In the genomic region with DNA sequence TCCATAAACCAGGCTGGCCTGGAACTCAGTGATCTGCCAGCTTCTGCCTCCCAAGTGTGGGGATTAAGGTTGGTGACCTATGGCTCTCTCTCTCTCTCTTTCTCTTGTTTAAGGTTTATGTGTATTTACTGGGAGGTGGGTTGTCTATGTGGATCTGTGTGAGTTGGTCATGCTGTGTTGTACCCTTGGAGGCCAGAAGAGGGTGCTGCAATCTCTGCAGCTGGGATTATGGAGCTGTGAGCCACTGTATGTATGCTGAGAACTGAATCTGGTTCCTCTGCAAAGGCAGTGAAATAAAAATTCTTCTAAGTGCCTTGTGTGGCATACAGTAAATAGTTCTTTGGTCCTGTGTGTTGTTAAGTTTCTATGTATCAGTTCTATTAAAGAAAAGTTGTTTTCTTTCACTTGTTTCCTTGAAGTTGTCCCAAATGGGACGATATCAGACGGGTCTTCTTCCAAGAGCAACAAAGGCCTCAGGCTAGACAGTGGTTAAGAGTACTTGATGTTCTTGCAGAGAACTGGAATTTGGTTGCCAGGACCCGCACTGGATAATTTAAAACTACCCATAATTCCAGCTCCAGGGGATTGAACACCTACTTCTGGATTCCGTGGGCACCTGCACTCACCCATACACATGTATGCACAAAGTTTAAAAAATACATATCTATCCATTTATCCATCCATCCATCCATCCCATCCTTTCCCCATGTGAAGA, we compare ENCODE assay signal across 11 mouse cellular contexts. TPM values are rescaled to one million over a fixed set of nuclear protein-coding genes. Genes with fewer than 3 reads are reported as not detected.
A peak's percentile ranks its signal among the peaks of the same experiment; 100 is the strongest.
DNase-seq lines count a peak whose midpoint lies in the region; ATAC-seq and TF ChIP-seq lines count a peak whose summit lies in the region.
"Had no signal": no experiment of that assay in that cellular context is flagged by ENCODE, and none has a peak within 500 bp of the region (broad histone marks: within the 10 kb centered on the region; RNA-seq: fewer than 3 reads in every experiment).

No protein-coding gene starts in this region.

- no peak for ATAC-seq in heart, postnatal 0 days (ENCODE audit: insufficient read depth, low read depth)
- ATAC-seq in liver, embryonic 13.5 days (ENCODE audit: low read depth): peak; percentile 50; the same call in 1 of the 2 replicates
- no peak; the same call in 1 of the 2 replicates for ATAC-seq in monocyte, adult 5-6 weeks (replicated peaks; ENCODE audit: insufficient number of reproducible peaks, low FRiP score, low TSS enrichment, poor library complexity, severe bottlenecking)
- ATAC-seq: midbrain, embryonic 16.5 days had no signal

- H3K27me3 ChIP-seq in heart, postnatal 0 days (ENCODE audit: control insufficient read depth, insufficient read depth, low read length): no peaks in the 10 kb centered on the region
- no peaks in the 10 kb centered on the region for H3K27me3 ChIP-seq in MEL (ENCODE audit: control insufficient read depth in 1 of 2, insufficient read depth in 2 of 2, low read length in 2 of 2)
- no peaks in the 10 kb centered on the region for H3K27me3 ChIP-seq in liver, embryonic 13.5 days
- H3K27me3 ChIP-seq in limb, embryonic 10.5 days (ENCODE audit: low read depth, poor library complexity, severe bottlenecking): no peaks in the 10 kb centered on the region

- DNase-seq in heart, postnatal 0 days (ENCODE audit: low spot score): no peak
- no peak for DNase-seq in heart, adult 18-20 months
- DNase-seq in 416B (ENCODE audit: low read depth) (peak; percentile 59), MEL (ENCODE audit: low read depth, low spot score) (peak; percentile 82)
- DNase-seq in liver, embryonic 13.5 days: peak; percentile 15
- DNase-seq in limb, embryonic 10.5 days (ENCODE audit: low spot score): no peak
- DNase-seq in adrenal gland, postnatal 14 days: no peak
- DNase-seq: cerebellum, adult 9-11 months; right cerebral cortex, postnatal 4 days had no signal

- H3K36me3 ChIP-seq in heart, postnatal 0 days (replicated peaks; ENCODE audit: control insufficient read depth, insufficient read depth, low read length): no peaks in the 10 kb centered on the region
- H3K36me3 ChIP-seq in MEL (ENCODE audit: control insufficient read depth in 1 of 2, insufficient read depth in 2 of 2, low read length in 2 of 2): 0 out of 4 replicates have a peak, but pooled peaks cover 0 to 3% of the 10 kb centered on the region in 2 experiments
- no peaks in the 10 kb centered on the region for H3K36me3 ChIP-seq in liver, embryonic 13.5 days
- H3K36me3 ChIP-seq in limb, embryonic 10.5 days: no peaks in the 10 kb centered on the region

- H3K9ac ChIP-seq in heart, postnatal 0 days (replicated peaks; ENCODE audit: low read depth, low read length): no peak overlapping the region
- H3K9ac ChIP-seq in MEL (ENCODE audit: control insufficient read depth, low read depth, low read length, poor library complexity, severe bottlenecking): no peak overlapping the region
- no peak overlapping the region for H3K9ac ChIP-seq in liver, embryonic 13.5 days

- TF ChIP-seq RAD21 in MEL (IDR thresholded peaks at IDR 0.05; ENCODE audit: low read depth, low read length): peak; percentile 93

- no peaks in the 10 kb centered on the region for H3K4me1 ChIP-seq in heart, postnatal 0 days (ENCODE audit: control insufficient read depth, insufficient read depth)
- H3K4me1 ChIP-seq in MEL (ENCODE audit: control insufficient read depth in 1 of 2, insufficient read depth in 2 of 2, low read length in 2 of 2): peaks cover 0 to 3% of the 10 kb centered on the region in 2 experiments; a peak in 1 of 4 replicates
- peaks cover 6% of the 10 kb centered on the region; the same call in 1 of the 2 replicates for H3K4me1 ChIP-seq in liver, embryonic 13.5 days (replicated peaks)
- no peaks in the 10 kb centered on the region for H3K4me1 ChIP-seq in limb, embryonic 10.5 days

- H3K9me3 ChIP-seq in heart, postnatal 0 days (replicated peaks; ENCODE audit: control insufficient read depth, low read length): 0 out of 2 replicates have a peak, but pooled peaks cover 3% of the 10 kb centered on the region
- H3K9me3 ChIP-seq in MEL (replicated peaks; ENCODE audit: insufficient read depth, low read length): no peaks in the 10 kb centered on the region
- H3K9me3 ChIP-seq in liver, embryonic 13.5 days (replicated peaks): no peaks in the 10 kb centered on the region
- no peaks in the 10 kb centered on the region for H3K9me3 ChIP-seq in limb, embryonic 10.5 days (replicated peaks)

- H3K79me2 ChIP-seq in MEL (ENCODE audit: control insufficient read depth, insufficient read depth, low read length, poor library complexity): no peaks in the 10 kb centered on the region

- peak; percentile 31 for TF ChIP-seq CTCF in heart, postnatal 0 days (IDR thresholded peaks at IDR 0.05; ENCODE audit: low read depth)
- peak; percentile 86 to 94 (median 87) for TF ChIP-seq CTCF in MEL (IDR thresholded peaks at IDR 0.05 in 2 of 3, conservative IDR thresholded peaks at IDR 0.05 in 1 of 3; ENCODE audit: control insufficient read depth in 1 of 3, insufficient read depth in 1 of 3, low read depth in 2 of 3, low read length in 3 of 3, poor library complexity in 1 of 3, severe bottlenecking in 1 of 3)

- TF ChIP-seq POLR2A in MEL (IDR thresholded peaks at IDR 0.05; ENCODE audit: control insufficient read depth in 1 of 2, insufficient read depth in 1 of 2, low read depth in 1 of 2, low read length in 2 of 2, poor library complexity in 1 of 2): no peak

- no peak overlapping the region for H3K4me3 ChIP-seq in heart, postnatal 0 days (ENCODE audit: low read depth, low read length)
- H3K4me3 ChIP-seq in MEL (ENCODE audit: control insufficient read depth in 1 of 2, insufficient read depth in 1 of 2, low read depth in 2 of 2, low read length in 2 of 2): no peak overlapping the region
- H3K4me3 ChIP-seq in liver, embryonic 13.5 days (replicated peaks): no peak overlapping the region
- no peak overlapping the region for H3K4me3 ChIP-seq in limb, embryonic 10.5 days

- no peak overlapping the region for H3K27ac ChIP-seq in heart, postnatal 0 days (ENCODE audit: low read depth)
- no peak overlapping the region for H3K27ac ChIP-seq in MEL (ENCODE audit: control insufficient read depth, low read depth, low read length)
- no peak overlapping the region for H3K27ac ChIP-seq in liver, embryonic 13.5 days
- H3K27ac ChIP-seq in limb, embryonic 10.5 days: no peak overlapping the region

- WGBS in heart, postnatal 0 days: 85% methylated on average over 4 of the region's 4 CpGs
- 70% methylated on average over 4 of the region's 4 CpGs for whole genome bisulfite sequencing in liver, embryonic 13.5 days (ENCODE audit: insufficient replicate concordance)
- 84% methylated on average over 4 of the region's 4 CpGs for WGBS in limb, embryonic 10.5 days

- no peak overlapping the region for H3K4me2 ChIP-seq in heart, postnatal 0 days (ENCODE audit: low read depth, low read length)
- no peak overlapping the region for H3K4me2 ChIP-seq in liver, embryonic 13.5 days

- no peak for TF ChIP-seq EP300 in heart, postnatal 0 days (IDR thresholded peaks at IDR 0.05; ENCODE audit: low read depth)
- no peak for TF ChIP-seq EP300 in MEL (IDR thresholded peaks at IDR 0.05; ENCODE audit: low read depth in 1 of 2, low read length in 2 of 2)

RNA-seq across cellular contexts. Expression of a gene that starts 6.4 kb away (rescaled TPM):
- 0.34 and 11.4 TPM in 2 replicates for total RNA-seq in heart, postnatal 0 days (2014; rRNA removed; ENCODE audit: low replicate concordance)
- 1.3 and 1.9 TPM in 2 replicates for polyA plus RNA-seq in heart, postnatal 0 days (2015; fragmentation: Nextera tagmentation; extraction: Ambion mirVana)
- total RNA-seq in heart, adult 18-20 months (2021): 1 to 10 TPM; 1.3 to 2.6 TPM
- total RNA-seq in MEL (2012; rRNA removed): 0.27 and 0.65 TPM in 2 replicates
- polyA plus RNA-seq in MEL (2012; ENCODE audit: insufficient read depth in 1 of 2, insufficient read length in 2 of 2, low read depth in 1 of 2, low replicate concordance in 2 of 2, missing spikeins in 1 of 2): 1 to 10 TPM in 1 of 2 experiments, not detected in 1; 1.0 TPM
- polyA plus RNA-seq in liver, embryonic 13.5 days (2015; fragmentation: Nextera tagmentation; extraction: Ambion mirVana): 0.51 and 1.6 TPM in 2 replicates
- 0.78 and 1.6 TPM in 2 replicates for polyA plus RNA-seq in limb, embryonic 10.5 days (2016; fragmentation: Nextera tagmentation; extraction: Ambion mirVana)
- 1.2 to 4.5 TPM (median 1.8 TPM) in 3 replicates for total RNA-seq in monocyte, adult 5-6 weeks (2017)
- total RNA-seq in adrenal gland, postnatal 14 days (2021): 40.7 and 45.5 TPM in 2 replicates

RNA-seq across cellular contexts. Expression of a gene that starts 23.4 kb away (rescaled TPM):
- total RNA-seq in heart, postnatal 0 days (2014; rRNA removed; ENCODE audit: low replicate concordance): 135 and 153 TPM in 2 replicates
- polyA plus RNA-seq in heart, postnatal 0 days (2015; fragmentation: Nextera tagmentation; extraction: Ambion mirVana): 154 and 160 TPM in 2 replicates
- 100 to 1,000 TPM; 136 to 137 TPM for total RNA-seq in heart, adult 18-20 months (2021)
- 552 and 588 TPM in 2 replicates for total RNA-seq in MEL (2012; rRNA removed)
- 100 to 1,000 TPM; 387 to 567 TPM for polyA plus RNA-seq in MEL (2012; ENCODE audit: insufficient read depth in 1 of 2, insufficient read length in 2 of 2, low read depth in 1 of 2, low replicate concordance in 2 of 2, missing spikeins in 1 of 2)
- 206 and 239 TPM in 2 replicates for polyA plus RNA-seq in liver, embryonic 13.5 days (2015; fragmentation: Nextera tagmentation; extraction: Ambion mirVana)
- polyA plus RNA-seq in limb, embryonic 10.5 days (2016; fragmentation: Nextera tagmentation; extraction: Ambion mirVana): 402 and 453 TPM in 2 replicates
- 162 to 183 TPM (median 162 TPM) in 3 replicates for total RNA-seq in monocyte, adult 5-6 weeks (2017)
- total RNA-seq in adrenal gland, postnatal 14 days (2021): 210 and 212 TPM in 2 replicates

RNA-seq across cellular contexts. Expression of a gene that starts 31.6 kb away (rescaled TPM):
- total RNA-seq in heart, postnatal 0 days (2014; rRNA removed; ENCODE audit: low replicate concordance): 28.8 and 43.5 TPM in 2 replicates
- 376 TPM in 2 replicates for polyA plus RNA-seq in heart, postnatal 0 days (2015; fragmentation: Nextera tagmentation; extraction: Ambion mirVana)
- 100 to 1,000 TPM; 154 to 162 TPM for total RNA-seq in heart, adult 18-20 months (2021)
- 113 and 128 TPM in 2 replicates for total RNA-seq in MEL (2012; rRNA removed)
- polyA plus RNA-seq in MEL (2012; ENCODE audit: insufficient read depth in 1 of 2, insufficient read length in 2 of 2, low read depth in 1 of 2, low replicate concordance in 2 of 2, missing spikeins in 1 of 2): 100 to 1,000 TPM in 1 of 2 experiments, not detected in 1; 102 TPM
- 209 and 224 TPM in 2 replicates for polyA plus RNA-seq in liver, embryonic 13.5 days (2015; fragmentation: Nextera tagmentation; extraction: Ambion mirVana)
- 376 and 399 TPM in 2 replicates for polyA plus RNA-seq in limb, embryonic 10.5 days (2016; fragmentation: Nextera tagmentation; extraction: Ambion mirVana)
- total RNA-seq in monocyte, adult 5-6 weeks (2017): 42.8 to 84.2 TPM (median 45.9 TPM) in 3 replicates
- 102 and 105 TPM in 2 replicates for total RNA-seq in adrenal gland, postnatal 14 days (2021)

RNA-seq across cellular contexts. Expression of a gene that starts 31.8 kb away (rescaled TPM):
- not detected in 2 replicates for total RNA-seq in heart, postnatal 0 days (2014; rRNA removed; ENCODE audit: low replicate concordance)
- 6.8 and 8.0 TPM in 2 replicates for polyA plus RNA-seq in heart, postnatal 0 days (2015; fragmentation: Nextera tagmentation; extraction: Ambion mirVana)
- total RNA-seq in heart, adult 18-20 months (2021): 1 to 10 TPM; 4.7 to 5.3 TPM
- 11.8 and 15.0 TPM in 2 replicates for total RNA-seq in MEL (2012; rRNA removed)
- polyA plus RNA-seq in MEL (2012; ENCODE audit: insufficient read depth in 1 of 2, insufficient read length in 2 of 2, low read depth in 1 of 2, low replicate concordance in 2 of 2, missing spikeins in 1 of 2): 1 to 10 TPM in 1 of 2 experiments, not detected in 1; 8.6 TPM
- polyA plus RNA-seq in liver, embryonic 13.5 days (2015; fragmentation: Nextera tagmentation; extraction: Ambion mirVana): 6.8 and 9.0 TPM in 2 replicates
- 4.1 and 5.2 TPM in 2 replicates for polyA plus RNA-seq in limb, embryonic 10.5 days (2016; fragmentation: Nextera tagmentation; extraction: Ambion mirVana)
- total RNA-seq in monocyte, adult 5-6 weeks (2017): 21.3 to 32.3 TPM (median 25.1 TPM) in 3 replicates
- total RNA-seq in adrenal gland, postnatal 14 days (2021): 27.5 and 33.1 TPM in 2 replicates

RNA-seq across cellular contexts. Expression of a gene that starts 41.9 kb away (rescaled TPM):
- total RNA-seq in heart, postnatal 0 days (2014; rRNA removed; ENCODE audit: low replicate concordance): 1.4 and 2.0 TPM in 2 replicates
- polyA plus RNA-seq in heart, postnatal 0 days (2015; fragmentation: Nextera tagmentation; extraction: Ambion mirVana): 2.0 and 2.2 TPM in 2 replicates
- 10 to 100 TPM; 18.5 to 19.3 TPM for total RNA-seq in heart, adult 18-20 months (2021)
- total RNA-seq in MEL (2012; rRNA removed): 10.4 and 11.3 TPM in 2 replicates
- 10 to 100 TPM in 1 of 2 experiments, not detected in 1; 15.8 TPM for polyA plus RNA-seq in MEL (2012; ENCODE audit: insufficient read depth in 1 of 2, insufficient read length in 2 of 2, low read depth in 1 of 2, low replicate concordance in 2 of 2, missing spikeins in 1 of 2)
- polyA plus RNA-seq in liver, embryonic 13.5 days (2015; fragmentation: Nextera tagmentation; extraction: Ambion mirVana): 2.2 and 2.8 TPM in 2 replicates
- polyA plus RNA-seq in limb, embryonic 10.5 days (2016; fragmentation: Nextera tagmentation; extraction: Ambion mirVana): 2.2 and 2.4 TPM in 2 replicates
- 18.8 to 34.8 TPM (median 27.8 TPM) in 3 replicates for total RNA-seq in monocyte, adult 5-6 weeks (2017)
- 25.6 and 28.3 TPM in 2 replicates for total RNA-seq in adrenal gland, postnatal 14 days (2021)

Comparison
In these comparisons a context has a peak if more than half of its experiments do, and no peak if none do; other contexts are left out.
1. DNase-seq: peak in 416B (single experiment), MEL (single experiment) and liver, embryonic 13.5 days (single experiment); none in heart, postnatal 0 days (single experiment), heart, adult 18-20 months (0 of 2), limb, embryonic 10.5 days (single experiment) and adrenal gland, postnatal 14 days (single experiment).